Mouse (Mus musculus) intestine, embryonic 16.5 days (tissue): Measurements from ENCODE around the gene Ndrg3. TPM values are rescaled to one million over a fixed set of nuclear protein-coding genes. Genes with fewer than 3 reads are reported as not detected.
"Not testable (repeated sequence)": the region's sequence is repeated elsewhere in the genome, so short reads cannot be mapped to it uniquely, and the experiment has no call there.

Experiments
- ATAC-seq: fragments of 200-750 bp; cut with Nextera tagmentation; 2 replicates; pipeline ENCODE4 v1.8.0; 2017; ENCODE audit warnings: moderate TSS enrichment, moderate library complexity
- H3K27ac ChIP-seq: fragments of 300-500 bp; sonication (generic); 2 replicates; pipeline ENCODE4 v1.5.1; 2014; ENCODE audit warnings: mild to moderate bottlenecking, low read length
- H3K27me3 ChIP-seq: fragments of 300-500 bp; sonication (generic); replicated peaks from 2 replicates; pipeline ENCODE4 v1.6.1; 2014; ENCODE audit warnings: low read length, control low read depth, mixed read lengths; ENCODE audit not compliant: control insufficient read depth, insufficient read depth
- H3K36me3 ChIP-seq: fragments of 300-500 bp; sonication (generic); 2 replicates; pipeline ENCODE4 v1.6.1; 2014; ENCODE audit warnings: low read length, control low read depth; ENCODE audit not compliant: control insufficient read depth, insufficient read depth
- H3K4me1 ChIP-seq: fragments of 300-500 bp; sonication (generic); 2 replicates; pipeline ENCODE4 v1.6.1; 2014; ENCODE audit warnings: low read length, control low read depth, mixed read lengths; ENCODE audit not compliant: control insufficient read depth, insufficient read depth
- H3K4me2 ChIP-seq: fragments of 300-500 bp; sonication (generic); 2 replicates; pipeline ENCODE4 v1.6.1; 2014; ENCODE audit warnings: low read depth, low read length, control low read depth
- H3K4me3 ChIP-seq: fragments of 300-500 bp; sonication (generic); 2 replicates; pipeline ENCODE4 v1.5.1; 2014; ENCODE audit warnings: mild to moderate bottlenecking, low read length
- H3K9ac ChIP-seq: fragments of 300-500 bp; sonication (generic); 2 replicates; pipeline ENCODE4 v1.6.1; 2014; ENCODE audit warnings: low read depth, low read length
- H3K9me3 ChIP-seq: fragments of 300-500 bp; sonication (generic); 2 replicates; pipeline ENCODE4 v1.6.1; 2016; ENCODE audit warnings: low read length, control low read depth; ENCODE audit not compliant: control insufficient read depth
- WGBS: fragments of 180-500 bp; shearing (Covaris S2); extraction: QIAGEN DNeasy Blood & Tissue Kit; methylation state at CpG from one replicate; pipeline ENCODE4 v1.1.7; 2014; 5-methylcytosine and 5-hydroxymethylcytosine counted together
- polyA plus RNA-seq: library from polyadenylated mRNA; unstranded; fragments of >200 nt; fragmentation: Nextera tagmentation; extraction: Ambion mirVana; gene quantifications from 2 replicates; pipeline ENCODE4 v1.2.1, GENCODE M21; 2015

Gene Ndrg3
- polyA plus RNA-seq, 1 experiment from 2014 or later: 47.6 TPM

- H3K27me3 ChIP-seq: no peaks in the 10 kb centered on the region
- no peaks in the 10 kb centered on the region for H3K4me1 ChIP-seq
- no peaks in the 10 kb centered on the region for H3K9me3 ChIP-seq
- H3K4me3 ChIP-seq: no peak overlapping the region
- 82% methylated on average over 6 of the region's 6 CpGs for WGBS
- H3K4me2 ChIP-seq: no peak overlapping the region
- H3K27ac ChIP-seq: no peak overlapping the region
- H3K9ac ChIP-seq: no peak overlapping the region
- H3K36me3 ChIP-seq: no peaks in the 10 kb centered on the region
- no peak for ATAC-seq
Observed at GRCm38 (mm10) chr2:156930549-156930948, 61.3 kb downstream of the Ndrg3 start.

GRCm38 (mm10) chr2:156929519-156930120 lies 62.2 kb downstream of the Ndrg3 start:
- H3K4me1 ChIP-seq: no peaks in the 10 kb centered on the region
- no peaks in the 10 kb centered on the region for H3K9me3 ChIP-seq
- H3K4me3 ChIP-seq: no peak overlapping the region
- no peak overlapping the region for H3K4me2 ChIP-seq
- 60% methylated on average over 11 of the region's 11 CpGs for WGBS
- ATAC-seq: no peak
- no peak overlapping the region for H3K27ac ChIP-seq
- no peak overlapping the region for H3K9ac ChIP-seq
- H3K36me3 ChIP-seq: no peaks in the 10 kb centered on the region
- H3K27me3 ChIP-seq: no peaks in the 10 kb centered on the region

DNA sequence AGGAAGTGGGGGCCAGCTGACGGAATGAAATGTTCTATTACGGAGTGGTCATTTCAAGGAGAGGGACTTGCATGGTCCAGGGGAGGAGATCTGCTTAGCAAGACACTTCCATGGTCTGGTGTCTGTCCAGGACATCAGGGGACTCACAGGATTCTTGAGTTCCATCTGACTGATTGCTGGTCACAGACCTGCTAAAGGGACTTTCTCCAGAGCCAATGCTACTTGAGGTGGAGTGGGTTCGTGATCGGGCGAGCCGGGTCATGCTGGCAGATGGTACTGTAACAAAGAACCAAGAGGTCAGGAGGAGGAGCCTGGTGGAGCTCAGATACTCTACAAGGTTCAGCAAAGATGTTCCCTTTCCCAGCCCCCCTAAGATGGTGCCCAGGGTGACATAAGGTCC lies 63.2 kb downstream of the Ndrg3 start:
- Histone ChIP-seq H3K27ac (no peak overlapping the region), H3K4me2 (no peak overlapping the region), H3K27me3 (no peaks in the 10 kb centered on the region), H3K4me3 (no peak overlapping the region), H3K36me3 (no peaks in the 10 kb centered on the region), H3K4me1 (no peaks in the 10 kb centered on the region), H3K9ac (no peak overlapping the region), H3K9me3 (no peaks in the 10 kb centered on the region)
- WGBS: 86% methylated on average over 6 of the region's 6 CpGs
- no peak for ATAC-seq

GRCm38 (mm10) chr2:156927663-156928062 lies 64.2 kb downstream of the Ndrg3 start:
- H3K36me3 ChIP-seq: no peaks in the 10 kb centered on the region
- H3K4me1 ChIP-seq: no peaks in the 10 kb centered on the region
- no peak overlapping the region for H3K27ac ChIP-seq
- H3K4me2 ChIP-seq: no peak overlapping the region
- H3K27me3 ChIP-seq: no peaks in the 10 kb centered on the region
- H3K4me3 ChIP-seq: no peak overlapping the region
- no peak for ATAC-seq
- no peak overlapping the region for H3K9ac ChIP-seq
- H3K9me3 ChIP-seq: no peaks in the 10 kb centered on the region
- 90% methylated on average over 6 of the region's 6 CpGs for WGBS

DNA sequence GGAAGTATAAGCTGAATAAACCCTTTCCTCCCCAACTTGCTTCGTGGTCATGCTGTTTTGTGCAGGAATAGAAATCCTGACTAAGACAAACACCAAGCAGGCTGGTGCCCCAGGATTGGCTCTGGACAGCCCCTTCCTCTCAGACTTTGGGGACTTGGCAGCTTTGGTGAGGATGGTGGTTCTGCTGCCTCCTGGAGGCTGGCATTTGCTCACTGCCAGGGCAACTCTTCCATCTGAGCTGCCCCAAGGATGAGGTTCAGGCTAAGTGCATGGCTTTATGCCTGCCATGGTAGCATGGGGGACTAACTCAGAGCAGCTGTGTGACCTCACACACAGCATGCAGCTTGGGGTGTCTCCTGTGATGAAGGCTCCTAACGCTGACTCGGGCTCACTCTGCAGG lies 66.2 kb downstream of the Ndrg3 start:
- not testable (repeated sequence) for H3K4me3 ChIP-seq, H3K9ac ChIP-seq, H3K27ac ChIP-seq, H3K9me3 ChIP-seq, ATAC-seq, H3K36me3 ChIP-seq, H3K27me3 ChIP-seq, H3K4me2 ChIP-seq, H3K4me1 ChIP-seq
- 88% methylated on average over 3 of the region's 3 CpGs for WGBS

GRCm38 (mm10) chr2:156925075-156925474 lies 66.8 kb downstream of the Ndrg3 start:
- ATAC-seq, H3K4me2 ChIP-seq, H3K36me3 ChIP-seq, H3K27ac ChIP-seq, H3K27me3 ChIP-seq, H3K9me3 ChIP-seq, H3K4me1 ChIP-seq, H3K9ac ChIP-seq, H3K4me3 ChIP-seq: not testable (repeated sequence)
- WGBS: 93% methylated on average over 4 of the region's 4 CpGs

DNA sequence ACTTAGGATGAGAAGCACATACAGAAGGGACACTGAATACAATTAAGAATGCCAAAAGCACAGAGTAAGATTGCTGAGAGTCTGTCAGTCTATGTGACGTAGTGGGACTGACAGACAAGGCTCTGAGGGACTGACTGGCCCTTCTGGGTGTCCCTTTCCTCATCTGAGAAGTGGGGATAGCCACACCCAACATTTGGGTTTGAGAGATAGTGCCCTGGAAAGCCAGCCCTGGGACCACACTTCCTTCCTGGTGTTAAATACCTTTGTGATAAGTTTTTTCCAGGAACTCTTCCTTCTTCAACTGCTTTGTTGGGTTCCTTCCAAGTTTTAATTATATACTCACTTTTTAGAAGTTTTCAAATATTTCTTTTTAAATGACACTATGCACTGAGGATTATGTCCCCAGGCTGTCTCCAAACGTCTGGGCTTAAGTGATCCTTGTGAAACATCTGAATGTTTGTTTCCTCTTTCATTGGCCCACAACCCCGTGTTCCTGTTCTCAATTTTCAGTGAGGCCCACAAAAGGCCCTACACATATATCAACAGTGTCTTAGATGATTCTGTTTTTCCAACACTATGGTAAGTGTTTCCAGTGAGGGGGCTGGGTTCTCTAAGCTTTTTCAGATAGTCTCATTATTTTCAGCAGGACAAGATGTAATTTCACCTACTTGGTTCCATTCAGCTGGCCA lies 67.5 kb downstream of the Ndrg3 start:
- H3K9ac ChIP-seq: no peak overlapping the region
- H3K27ac ChIP-seq: no peak overlapping the region
- H3K4me1 ChIP-seq: no peaks in the 10 kb centered on the region
- no peak overlapping the region for H3K4me2 ChIP-seq
- H3K4me3 ChIP-seq: no peak overlapping the region
- no peaks in the 10 kb centered on the region for H3K27me3 ChIP-seq
- ATAC-seq: no peak
- H3K9me3 ChIP-seq: no peaks in the 10 kb centered on the region
- H3K36me3 ChIP-seq: no peaks in the 10 kb centered on the region
- 53% methylated on average over 3 of the region's 3 CpGs for WGBS

DNA sequence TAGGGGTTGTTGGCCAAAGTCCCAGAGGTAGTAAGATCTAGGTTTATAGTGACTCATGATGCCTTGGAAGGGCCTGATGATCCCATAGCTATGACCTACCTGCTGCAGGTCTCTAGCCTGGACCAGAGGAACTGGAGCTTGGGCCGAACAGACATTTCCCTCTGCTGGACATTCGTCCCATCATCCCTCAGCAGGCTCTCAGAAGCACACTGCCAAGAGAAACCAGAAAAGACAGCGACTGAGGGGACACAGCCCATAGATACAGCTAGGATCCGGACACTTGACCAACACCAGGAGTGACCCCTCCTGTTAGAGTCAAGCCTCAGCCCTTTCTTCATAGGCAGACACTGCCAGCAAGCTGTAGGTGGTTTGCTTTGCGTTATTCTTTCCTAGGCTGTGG lies 68.8 kb downstream of the Ndrg3 start:
- WGBS: 86% methylated on average over 5 of the region's 5 CpGs
- Histone ChIP-seq H3K4me1 (no peaks in the 10 kb centered on the region), H3K4me3 (no peak overlapping the region), H3K27ac (no peak overlapping the region), H3K4me2 (no peak overlapping the region), H3K27me3 (no peaks in the 10 kb centered on the region), H3K36me3 (no peaks in the 10 kb centered on the region), H3K9ac (no peak overlapping the region), H3K9me3 (no peaks in the 10 kb centered on the region)
- ATAC-seq: no peak

DNA sequence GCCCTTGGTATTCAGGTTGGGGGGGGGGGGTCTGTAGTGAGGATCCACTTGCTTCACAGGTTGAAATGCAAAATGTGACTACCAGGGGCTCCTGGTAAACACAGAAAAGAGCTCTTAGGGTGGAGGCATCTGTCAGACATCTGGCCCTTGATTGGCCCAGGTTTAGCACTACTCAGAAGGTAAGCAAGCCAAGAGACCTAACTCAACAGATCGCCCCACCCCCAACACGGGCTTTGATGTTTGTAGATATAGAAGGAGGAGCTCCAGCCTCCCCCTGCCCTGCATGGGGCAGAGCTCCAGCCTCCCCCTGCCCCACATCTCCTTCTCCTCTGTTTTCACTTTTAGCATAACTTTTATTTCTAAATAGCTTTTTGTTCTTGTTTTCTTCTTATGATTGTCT lies 72.1 kb downstream of the Ndrg3 start:
- Histone ChIP-seq H3K4me3 (no peak overlapping the region), H3K9me3 (no peaks in the 10 kb centered on the region), H3K9ac (no peak overlapping the region), H3K27me3 (no peaks in the 10 kb centered on the region), H3K4me1 (no peaks in the 10 kb centered on the region), H3K4me2 (no peak overlapping the region), H3K27ac (no peak overlapping the region), H3K36me3 (no peaks in the 10 kb centered on the region)
- WGBS: 34% methylated on average over 2 of the region's 2 CpGs
- no peak for ATAC-seq

DNA sequence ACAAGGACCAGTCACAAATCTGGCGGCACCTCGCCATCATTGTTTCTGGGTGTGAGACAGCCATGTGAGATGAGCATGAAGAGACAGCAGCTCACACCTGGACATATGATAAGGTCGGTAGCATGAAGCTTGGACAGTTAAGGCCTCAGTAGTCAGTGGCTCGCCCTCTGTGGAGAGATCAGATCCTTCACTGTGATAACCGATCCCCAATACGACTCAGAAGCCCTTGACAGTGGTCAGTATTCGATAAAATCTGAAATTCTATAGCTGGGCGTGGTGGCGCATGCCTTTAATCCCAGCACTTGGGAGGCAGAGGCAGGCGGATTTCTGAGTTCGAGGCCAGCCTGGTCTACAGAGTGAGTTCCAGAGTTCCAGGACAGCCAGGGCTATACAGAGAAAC lies 72.7 kb downstream of the Ndrg3 start:
- H3K9me3 ChIP-seq, H3K4me3 ChIP-seq, H3K27me3 ChIP-seq, H3K36me3 ChIP-seq, H3K9ac ChIP-seq, ATAC-seq, H3K4me2 ChIP-seq, H3K27ac ChIP-seq, H3K4me1 ChIP-seq: not testable (repeated sequence)
- 90% methylated on average over 11 of the region's 11 CpGs for WGBS
